Mouse (Mus musculus) left cerebral cortex, adult 11 months (tissue): ENCODE results near the gene Magea10.

Source experiments
- DNase-seq: peaks from one replicate; pipeline ENCODE4 v3.0.0; 2022; ENCODE audit warnings: low spot score

Magea10 gene

GRCm38 (mm10) chrX:72386758-72387157, at the start of gene Magea10:
Gene Magea10, minus strand, starts transcription at chrX:72386858.
- no peak for DNase-seq

- no peak for DNase-seq
Measured at GRCm38 (mm10) chrX:72381972-72382371, 4.7 kb downstream of the Magea10 start.
